Mouse (Mus musculus) gastrocnemius, postnatal 36 days (tissue): ENCODE measurements around the gene Irgc1. TPM values are rescaled to one million over a fixed set of nuclear protein-coding genes. Genes with fewer than 3 reads are reported as not detected.

Experiments
- DNase-seq, 2 experiments: peaks; one replicate each; pipeline ENCODE4 v3.0.0; 2022
- intact Hi-C: fragments of 180-260 bp; cut with DNase I; formaldehyde crosslinking; loops from one replicate; pipeline ENCODE4 v1.15.1; 2025
- total RNA-seq, 2 experiments: library from RNA; stranded (reverse); gene quantifications; 2 replicates each; pipeline ENCODE4 v1.2.3; 2021

Gene Irgc1
- total RNA-seq, 2 experiments from 2014 or later: not detected

- peak; percentile 37 to 44 for DNase-seq
- intact Hi-C loops: loop anchor here (2.0 kb wide), 1 partner anchor 91 kb away; no protein-coding TSS in a partner anchor
Observed at GRCm38 (mm10) chr7:24473913-24474529, 21.9 kb upstream of the Irgc1 start.

DNA sequence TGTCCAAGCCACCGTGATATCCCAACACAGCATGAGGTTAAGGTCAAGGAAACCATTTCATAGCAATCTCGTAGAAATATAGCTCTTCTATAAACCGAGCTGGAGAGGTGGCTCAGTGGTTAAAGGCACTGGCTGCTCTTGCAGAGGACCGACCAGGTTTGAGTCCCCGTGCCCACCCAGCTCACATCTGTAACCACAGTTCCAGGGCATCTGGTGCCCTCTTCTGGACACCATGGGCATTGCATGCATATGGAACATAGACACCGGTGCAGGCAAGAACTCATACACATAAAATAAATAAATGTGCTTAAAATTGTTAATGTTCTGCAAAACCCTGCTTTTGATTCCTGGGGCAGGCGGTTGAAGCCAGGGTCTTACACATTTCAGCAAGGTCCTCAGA, 20.8 kb upstream of the Irgc1 start:
- no peak for DNase-seq
- intact Hi-C loops: no loop called here

DNA sequence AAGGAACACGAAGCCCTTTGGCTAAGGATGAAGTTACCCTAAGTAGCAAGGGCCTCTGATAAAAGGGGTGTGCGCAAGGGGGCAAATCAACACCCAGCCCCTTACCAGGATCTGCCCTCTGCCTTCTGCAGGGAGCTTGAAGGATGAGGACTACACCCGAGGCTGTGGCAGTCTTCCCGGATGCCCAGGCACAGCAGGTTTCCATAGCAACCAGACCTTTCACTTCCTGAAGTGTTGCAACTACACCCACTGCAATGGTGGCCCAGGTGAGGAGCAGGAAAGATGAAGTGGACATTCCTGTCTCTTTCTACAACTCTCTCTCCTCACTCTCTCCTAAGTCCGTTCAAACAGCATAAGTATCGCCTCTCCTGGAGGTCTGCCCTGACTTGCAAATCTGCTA, 20.3 kb upstream of the Irgc1 start:
- DNase-seq: no peak
- intact Hi-C loops: no loop called here

DNA sequence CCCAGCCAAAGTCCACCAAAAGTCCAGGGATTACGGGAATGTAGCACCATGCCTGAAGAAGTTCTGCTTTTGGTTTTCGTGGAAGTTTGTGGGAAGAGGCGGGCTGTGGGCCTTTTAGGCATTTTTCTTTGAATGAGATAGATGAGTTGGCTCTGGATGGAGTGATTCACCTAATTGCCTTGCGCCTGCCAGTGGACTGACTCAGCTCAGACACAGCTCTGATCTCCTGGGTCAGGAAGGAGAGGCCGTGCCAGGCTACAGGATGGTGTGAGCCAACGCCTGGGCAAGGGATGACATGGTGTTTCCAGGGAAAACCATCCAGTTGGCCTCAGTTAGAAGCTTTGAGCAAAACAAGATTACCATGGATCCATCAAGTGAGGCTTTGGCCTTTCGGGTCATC, 18.3 kb upstream of the Irgc1 start:
- intact Hi-C loops: no loop called here
- no peak for DNase-seq

DNA sequence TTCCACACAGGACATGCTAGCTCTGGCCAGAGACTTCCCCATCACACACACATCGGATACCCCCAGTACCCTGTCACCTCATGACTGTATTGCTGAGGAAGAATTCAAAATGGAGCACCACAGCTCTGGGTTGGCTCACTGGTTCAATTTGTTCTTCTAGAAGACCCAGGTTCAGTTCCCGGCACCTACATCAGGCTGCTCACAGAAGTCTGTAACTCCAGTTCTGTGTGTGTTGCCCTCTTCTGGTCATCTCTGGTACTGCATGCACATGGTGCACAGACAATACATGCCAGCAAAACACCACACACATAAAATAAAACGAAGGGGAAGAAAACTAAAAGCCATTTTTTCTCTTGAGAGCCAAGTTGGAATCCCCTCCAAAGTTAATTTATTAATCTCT, 17.0 kb upstream of the Irgc1 start:
- no peak for DNase-seq

GRCm38 (mm10) chr7:24467886-24468285, 15.8 kb upstream of the Irgc1 start:
- no peak for DNase-seq
- intact Hi-C loops: no loop called here

More for the DNA sequence above, 17.0 kb upstream of the Irgc1 start:
- intact Hi-C loops: no loop called here

DNA sequence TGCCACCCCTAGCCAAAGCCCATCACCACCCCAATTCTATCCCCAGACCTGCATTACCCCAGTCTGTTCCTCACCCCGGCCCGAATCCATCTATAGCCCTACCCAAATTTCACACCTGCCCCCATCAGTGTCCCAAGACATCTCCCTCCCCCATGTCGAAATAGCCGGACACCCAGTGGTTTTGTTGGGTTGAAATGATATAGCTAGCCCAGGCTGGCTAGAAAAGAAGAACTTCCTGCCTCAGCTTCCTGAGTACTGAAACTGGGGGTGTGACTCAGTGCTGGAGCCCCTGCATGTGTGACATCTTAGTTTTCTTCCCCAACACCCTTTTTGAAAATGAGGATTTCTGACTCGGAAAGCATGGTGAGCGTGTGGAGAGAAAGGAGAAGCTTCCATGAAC, 14.7 kb upstream of the Irgc1 start:
- intact Hi-C loops: no loop called here
- DNase-seq: no peak

GRCm38 (mm10) chr7:24462388-24463319, 10.6 kb upstream of the Irgc1 start, which contains the start of gene Plaur:
Gene Plaur, plus strand, starts transcription at chr7:24462484.
- intact Hi-C loops: no loop called here
- DNase-seq: peak in 1 of 2 experiments; percentile 8

GRCm38 (mm10) chr7:24461376-24462051, 9.4 kb upstream of the Irgc1 start:
- intact Hi-C loops: no loop called here
- no peak for DNase-seq

DNA sequence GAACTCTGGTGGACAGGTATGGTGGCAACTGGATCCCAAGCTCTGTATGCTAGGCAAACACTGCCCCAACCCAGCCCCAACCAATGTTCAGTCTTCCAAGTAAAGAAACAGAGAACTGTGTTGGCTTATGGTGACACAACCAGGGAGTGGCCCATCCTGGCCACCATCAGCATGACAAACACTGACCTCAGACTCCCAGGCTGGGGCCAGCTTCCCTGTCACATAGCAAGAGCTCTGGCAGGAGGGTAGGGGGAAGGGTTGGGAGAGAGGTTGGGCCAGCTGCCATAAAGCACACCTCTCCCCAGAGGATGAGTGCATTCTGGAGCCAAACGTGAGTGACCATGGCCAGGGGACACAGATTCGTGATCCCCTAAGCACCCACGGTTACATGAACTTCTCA, 7.7 kb upstream of the Irgc1 start:
- intact Hi-C loops: no loop called here
- DNase-seq: no peak

GRCm38 (mm10) chr7:24459440-24459839, 7.3 kb upstream of the Irgc1 start:
- intact Hi-C loops: no loop called here

DNA sequence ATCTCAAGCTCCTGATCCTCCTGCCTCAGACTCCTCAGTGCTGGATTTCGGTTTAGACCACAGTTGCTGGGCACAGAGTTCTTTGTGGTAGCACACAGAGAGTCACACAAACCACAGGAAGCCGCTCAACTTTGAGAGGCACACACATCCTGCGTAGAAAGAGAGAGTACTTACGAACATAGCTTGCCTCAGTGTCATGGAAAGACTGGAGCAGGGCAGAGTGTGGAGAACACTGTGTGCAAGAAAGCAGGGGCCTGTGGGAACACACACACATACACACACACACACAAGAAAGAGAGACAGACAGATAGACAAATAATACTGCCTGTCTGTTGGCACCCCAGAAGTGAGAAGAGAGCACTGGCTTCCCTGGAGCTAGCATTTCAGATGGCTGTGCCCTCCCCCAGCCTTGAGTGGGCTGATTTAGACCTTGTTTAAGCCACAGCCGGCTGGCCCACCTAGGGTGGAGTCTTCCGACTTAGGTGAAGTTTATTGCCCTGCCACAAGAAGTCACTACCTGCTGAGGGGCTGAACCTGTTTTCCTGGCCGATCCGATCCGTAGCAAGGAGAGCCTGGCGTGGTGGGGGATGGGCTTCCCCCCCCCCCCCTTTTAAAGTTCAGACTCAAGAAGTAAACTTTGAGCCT, 5.8 kb upstream of the Irgc1 start:
- no peak for DNase-seq
- intact Hi-C loops: no loop called here

More at GRCm38 (mm10) chr7:24459440-24459839, 7.3 kb upstream of the Irgc1 start:
- no peak for DNase-seq

DNA sequence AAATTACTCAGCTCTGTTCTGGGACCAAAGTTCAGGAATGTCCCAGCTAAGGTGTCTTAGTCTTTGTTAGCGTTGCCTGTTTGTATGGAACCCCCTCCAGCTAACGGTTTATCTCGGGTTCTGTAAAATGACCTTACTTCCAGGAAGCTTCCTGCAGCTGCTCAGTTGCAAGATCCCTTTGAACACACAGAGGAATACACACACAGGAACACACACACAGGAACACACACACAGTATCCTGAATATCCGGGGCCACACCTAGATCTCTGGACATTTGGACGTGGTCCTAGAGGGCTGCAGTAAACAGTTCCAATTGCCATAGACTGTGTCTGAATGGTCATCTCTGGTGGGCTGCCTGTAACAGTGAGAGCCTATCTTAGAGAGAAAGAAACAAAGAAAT, 3.6 kb upstream of the Irgc1 start:
- intact Hi-C loops: no loop called here
- DNase-seq: no peak

DNA sequence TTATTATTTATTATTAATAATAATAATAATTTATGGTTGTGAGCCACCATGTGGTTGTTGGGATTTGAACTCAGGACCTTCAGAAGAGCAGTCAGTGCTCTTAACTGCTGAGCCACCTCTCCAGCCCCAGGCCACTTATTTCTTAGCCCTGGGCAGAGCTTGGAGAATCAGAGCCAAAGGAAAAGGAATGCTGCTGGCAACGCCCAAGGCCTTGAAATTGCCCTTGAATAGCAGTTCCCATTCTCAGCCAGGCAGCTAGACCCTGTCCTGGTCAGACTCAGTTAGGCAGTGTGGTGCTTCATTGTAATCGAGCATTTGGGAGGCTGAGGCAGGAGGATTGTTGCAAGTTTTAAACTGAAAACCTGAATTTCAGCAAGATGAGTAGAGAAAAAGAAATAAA, 2.1 kb upstream of the Irgc1 start:
- intact Hi-C loops: no loop called here
- no peak for DNase-seq

DNA sequence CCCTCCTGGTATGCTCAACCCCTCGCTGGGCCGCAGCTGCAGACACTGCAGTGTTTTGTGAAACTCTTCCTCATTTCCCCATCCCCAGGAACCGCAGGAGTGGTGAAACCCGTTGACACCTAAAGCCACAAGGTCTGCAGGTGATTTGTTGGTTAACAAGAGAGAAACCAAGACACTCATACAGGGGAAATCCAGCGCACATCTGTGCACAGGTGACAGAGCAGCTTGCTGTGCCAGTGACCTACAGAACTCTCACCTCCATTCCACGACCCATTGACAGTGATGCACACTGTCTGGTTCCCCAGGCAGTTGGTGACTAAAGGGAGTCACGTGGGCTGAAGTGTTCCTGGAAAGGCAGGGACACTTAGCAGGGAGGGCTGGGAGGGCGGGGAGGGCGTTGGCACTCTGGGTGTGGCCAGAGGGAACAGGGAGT, 1.5 kb downstream of the Irgc1 start:
- intact Hi-C loops: no loop called here
- no peak for DNase-seq

DNA sequence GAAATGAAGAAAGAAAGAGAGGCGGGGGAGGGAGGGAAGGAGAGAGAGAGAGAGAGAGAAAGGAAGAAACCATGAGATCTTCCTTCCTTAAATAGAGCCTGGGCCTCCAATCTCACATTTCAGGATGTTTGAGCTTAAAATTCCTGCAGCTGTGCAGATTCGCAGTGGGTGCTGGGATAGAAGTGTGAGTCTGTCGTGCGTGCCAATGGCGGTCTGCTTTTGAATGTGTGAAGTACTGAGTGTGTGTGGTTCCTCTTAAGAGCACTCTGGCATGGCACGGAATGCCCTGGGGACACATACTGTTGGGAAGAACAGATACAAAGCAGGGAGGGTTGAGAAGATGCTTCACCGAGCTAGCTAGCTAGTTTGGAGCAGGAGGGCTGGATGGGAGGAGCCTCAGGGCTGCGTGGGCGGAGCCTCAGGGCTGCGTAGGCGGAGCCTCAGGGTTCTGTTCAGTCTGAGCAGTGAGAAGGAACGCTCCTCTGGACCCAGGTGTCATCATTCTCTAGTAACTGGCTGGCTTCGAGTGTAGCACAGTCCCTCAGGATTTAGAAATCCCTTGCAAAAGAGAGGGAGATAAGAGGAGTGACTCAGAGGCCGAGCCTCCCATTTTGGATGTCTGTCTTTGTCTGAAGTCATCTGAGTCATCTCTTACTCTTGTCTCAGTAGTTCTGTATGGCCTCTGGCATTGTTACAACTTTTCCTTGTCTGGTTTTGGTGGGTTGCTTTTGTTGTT, 3.1 kb downstream of the Irgc1 start:
- intact Hi-C loops: no loop called here
- DNase-seq: no peak

DNA sequence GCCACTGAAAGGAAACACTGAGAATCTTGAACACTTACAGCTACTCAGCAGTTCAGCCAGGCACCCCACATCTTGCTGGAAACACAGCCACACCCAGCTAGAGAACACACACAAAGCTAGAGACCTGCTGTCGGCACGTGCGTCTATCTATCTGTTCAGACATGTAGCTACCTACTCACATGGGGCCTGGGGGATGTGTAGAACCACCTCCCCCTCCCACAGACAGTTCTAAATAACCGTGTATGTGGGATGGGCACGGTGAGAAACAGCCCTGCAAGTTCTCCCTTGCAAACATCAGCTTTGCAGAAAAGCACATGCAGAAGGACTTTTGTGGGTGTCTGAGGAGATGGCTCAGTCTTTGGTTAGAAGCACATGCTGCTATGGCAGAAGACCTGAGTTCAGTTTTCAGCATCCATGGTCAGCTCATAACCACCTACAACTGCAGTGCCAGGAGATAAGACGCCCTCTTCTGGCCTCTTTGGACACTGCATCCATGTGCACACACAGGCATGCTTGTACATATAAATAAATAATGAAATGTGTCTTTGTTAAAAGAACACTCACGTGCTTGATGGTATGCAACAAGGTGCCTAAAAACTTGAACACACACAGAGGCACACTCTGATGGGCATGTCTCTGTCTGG, 5.3 kb downstream of the Irgc1 start:
- intact Hi-C loops: no loop called here
- DNase-seq: no peak

GRCm38 (mm10) chr7:24445266-24445926, 6.7 kb downstream of the Irgc1 start:
- intact Hi-C loops: no loop called here
- DNase-seq: no peak

- no peak for DNase-seq
- intact Hi-C loops: loop anchor here (5.0 kb wide), 1 partner anchor 35 kb away; no protein-coding TSS in a partner anchor
Observed at GRCm38 (mm10) chr7:24442313-24442712, 9.8 kb downstream of the Irgc1 start.
